Mouse (Mus musculus) ES-E14 (cell line): ENCODE measurements around the gene Txn2.

Experiments
- HCFC1 ChIP-seq: IDR thresholded peaks from 2 replicates; pipeline ENCODE4 v1.6.1; 2012; ENCODE audit warnings: low read length, inconsistent platforms, borderline replicate concordance; ENCODE audit not compliant: insufficient read depth
- MAFK ChIP-seq: IDR thresholded peaks from 2 replicates; pipeline ENCODE4 v1.6.1; 2014; ENCODE audit warnings: mild to moderate bottlenecking, low read depth, low read length, inconsistent platforms; ENCODE audit not compliant: insufficient read depth

GRCm38 (mm10) chr15:77906081-77906480 lies 22.7 kb downstream of the Txn2 start:
- no peak for TF ChIP-seq MAFK
- TF ChIP-seq HCFC1: no peak
